Mouse (Mus musculus) olfactory bulb, adult 2 months (tissue): ENCODE results near the gene Nf1.

Experiments
- CTCF ChIP-seq: fragments of 200-500 bp; IDR thresholded peaks from 2 replicates; pipeline ENCODE4 v1.5.1; 2012; ENCODE audit warnings: low read depth, mild to moderate bottlenecking, low read length, moderate library complexity; ENCODE audit not compliant: insufficient read depth
- POLR2A ChIP-seq: fragments of 200-500 bp; IDR thresholded peaks from 2 replicates; pipeline ENCODE4 v1.6.1; 2012; ENCODE audit warnings: mild to moderate bottlenecking, low read depth, low read length, moderate library complexity; ENCODE audit not compliant: insufficient read depth

DNA sequence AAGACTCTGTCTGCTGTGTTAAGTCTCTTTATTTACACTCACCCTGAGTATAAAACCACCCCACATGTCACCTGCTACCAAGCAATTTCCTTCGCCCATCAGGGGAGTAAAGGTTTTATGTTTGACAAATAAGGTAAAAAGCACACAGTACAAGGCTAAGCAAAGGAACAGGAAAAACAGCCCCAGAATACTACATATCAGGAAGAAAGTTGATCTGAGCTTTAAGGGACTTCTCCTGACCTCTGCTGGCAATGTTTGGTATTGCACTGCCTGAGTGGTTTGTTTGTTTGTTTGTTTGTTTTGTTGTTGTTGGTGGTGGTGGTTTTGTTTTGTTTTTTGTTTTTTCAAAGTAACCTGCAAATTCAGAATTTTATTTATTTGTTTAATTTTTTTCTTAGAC is 43.3 kb upstream of the Nf1 start:
- TF ChIP-seq CTCF (no peak), POLR2A (no peak)
